Mouse (Mus musculus) right cerebral cortex, postnatal 36 days (tissue): Measurements from ENCODE around the gene Ugt1a6b.
"Not testable (repeated sequence)": the region's sequence is repeated elsewhere in the genome, so short reads cannot be mapped to it uniquely, and the experiment has no call there.

Experiments used
- DNase-seq, 2 experiments: peaks; one replicate each; pipeline ENCODE4 v3.0.0; 2022; ENCODE audit warnings: low spot score in 2 of 2, mixed read lengths in 1 of 2

The Ugt1a6b gene

DNA sequence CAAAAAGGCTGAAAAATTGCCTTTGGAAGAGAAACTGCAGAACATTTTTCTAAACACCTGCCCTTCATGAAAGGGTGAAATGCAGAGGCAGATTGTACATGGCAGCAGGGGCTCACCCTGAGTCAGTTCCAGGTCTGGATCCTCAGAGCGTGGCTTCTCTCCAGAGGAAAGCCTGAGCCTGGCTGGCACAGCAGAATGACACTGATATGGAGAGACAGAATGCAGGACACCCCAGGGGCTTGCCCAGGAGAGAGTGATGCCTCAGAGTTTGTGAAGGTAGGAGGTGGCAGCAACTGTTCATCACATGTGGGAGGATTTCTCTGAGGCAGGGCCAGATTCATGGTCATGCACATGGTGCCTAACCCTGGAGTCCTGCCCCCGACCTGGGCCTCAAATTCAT lies 96.9 kb downstream of the Ugt1a6b start:
- DNase-seq = no peak

DNA sequence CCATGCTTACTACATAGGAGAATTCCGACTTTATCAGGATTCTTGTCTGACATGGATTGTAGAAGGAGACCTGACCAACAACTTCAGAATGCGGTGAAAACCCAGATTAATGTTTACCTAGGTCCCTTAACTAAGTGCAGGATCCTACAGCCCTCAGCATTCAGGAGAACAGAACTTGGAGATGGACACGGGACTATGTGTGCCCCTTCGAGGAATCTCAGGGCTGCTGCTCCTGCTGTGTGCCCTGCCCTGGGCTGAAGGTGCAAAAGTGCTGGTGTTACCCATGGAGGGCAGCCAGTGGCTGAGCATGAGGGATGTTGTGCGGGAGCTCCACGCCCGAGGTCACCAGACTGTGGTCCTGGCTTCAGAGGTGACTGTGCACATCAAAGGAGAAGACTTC lies 97.4 kb downstream of the Ugt1a6b start, which contains the start of gene Ugt1a2:
TSS of gene Ugt1a2 (plus strand) at position 146 of the 400 bp plus-strand sequence.
- DNase-seq = no peak

DNA sequence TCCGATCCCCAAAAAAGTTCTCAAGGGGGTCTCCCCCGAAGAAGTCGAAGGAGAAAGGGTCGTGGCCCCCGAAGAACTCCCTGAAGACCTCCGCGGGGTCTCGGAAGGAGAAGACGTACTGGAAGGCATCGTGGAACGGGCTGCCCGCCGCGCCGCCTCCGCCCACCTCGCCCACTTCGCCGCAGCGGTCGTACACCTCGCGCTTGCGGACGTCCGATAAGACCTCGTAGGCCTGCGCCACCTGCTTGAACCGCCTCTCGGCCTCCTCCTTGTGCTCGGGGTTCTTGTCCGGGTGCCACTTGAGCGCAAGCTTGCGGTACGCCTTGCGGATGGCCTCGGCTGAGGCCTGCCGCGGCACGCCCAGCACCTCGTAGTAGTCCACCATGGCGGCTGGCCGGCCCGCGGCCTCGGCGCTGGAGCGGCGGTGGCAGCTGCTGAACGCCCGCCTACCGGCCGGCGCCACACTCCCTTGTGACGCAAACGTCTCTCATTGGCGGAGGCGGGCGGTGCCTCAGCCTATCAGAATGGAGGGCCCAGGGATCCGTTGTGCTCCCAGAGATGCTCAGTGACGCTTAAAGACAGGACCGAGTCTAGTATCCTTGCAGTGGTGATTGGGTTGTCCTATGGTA lies 102.4 kb downstream of the Ugt1a6b start, which contains the start of gene Dnajb3:
TSS of gene Dnajb3 (minus strand) at position 489 of the 629 bp plus-strand sequence.
- DNase-seq = peak; percentile 65 to 78

DNA sequence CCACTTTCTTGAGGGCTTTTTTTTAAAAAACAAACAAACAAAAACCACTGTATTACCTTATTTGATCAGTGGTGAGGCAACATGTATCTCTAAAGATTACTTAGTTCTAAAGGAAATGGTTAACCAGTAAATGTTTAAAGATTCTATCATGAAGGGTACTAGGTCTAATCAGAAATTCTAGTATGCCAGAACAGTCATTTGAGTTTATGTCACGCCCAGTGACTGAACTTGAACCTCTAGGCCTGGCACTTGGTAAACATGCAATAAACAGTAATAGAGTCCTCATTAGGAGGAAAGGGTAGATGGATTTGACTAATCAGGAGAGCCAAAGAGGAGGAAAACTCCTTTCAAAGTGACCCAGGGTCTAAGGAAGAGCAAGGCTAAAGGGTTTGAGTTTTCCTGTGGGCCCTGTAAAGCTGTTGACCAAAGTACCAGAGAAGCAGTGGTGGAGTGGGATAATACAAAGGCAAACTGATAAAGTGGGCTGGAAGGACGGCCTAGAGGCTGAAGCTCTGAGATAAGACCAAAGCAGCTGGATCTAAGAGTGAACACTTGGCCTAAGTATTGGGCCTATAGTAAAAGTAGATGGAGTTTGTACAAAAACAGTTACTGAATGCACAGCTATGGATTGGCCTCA lies 103.9 kb downstream of the Ugt1a6b start:
- no peak for DNase-seq

DNA sequence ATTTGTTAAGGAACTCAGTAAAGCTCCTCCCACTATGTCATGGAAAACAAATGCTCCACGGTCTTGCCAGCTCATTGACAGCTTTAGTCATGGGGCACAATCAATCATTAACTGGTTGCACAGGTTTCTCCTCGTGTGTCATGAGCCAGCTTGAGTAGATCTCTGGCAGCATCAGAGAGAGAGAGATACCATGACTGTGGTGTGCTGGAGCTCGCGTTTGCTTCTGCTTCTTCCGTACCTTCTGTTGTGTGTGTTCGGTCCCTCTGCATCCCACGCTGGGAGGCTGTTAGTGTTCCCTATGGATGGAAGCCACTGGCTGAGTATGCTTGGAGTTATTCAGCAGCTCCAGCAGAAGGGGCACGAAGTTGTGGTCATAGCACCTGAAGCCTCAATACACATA lies 108.8 kb downstream of the Ugt1a6b start, which contains the start of gene Ugt1a1:
TSS of gene Ugt1a1 (plus strand) at position 148 of the 400 bp plus-strand sequence.
- DNase-seq = no peak

DNA sequence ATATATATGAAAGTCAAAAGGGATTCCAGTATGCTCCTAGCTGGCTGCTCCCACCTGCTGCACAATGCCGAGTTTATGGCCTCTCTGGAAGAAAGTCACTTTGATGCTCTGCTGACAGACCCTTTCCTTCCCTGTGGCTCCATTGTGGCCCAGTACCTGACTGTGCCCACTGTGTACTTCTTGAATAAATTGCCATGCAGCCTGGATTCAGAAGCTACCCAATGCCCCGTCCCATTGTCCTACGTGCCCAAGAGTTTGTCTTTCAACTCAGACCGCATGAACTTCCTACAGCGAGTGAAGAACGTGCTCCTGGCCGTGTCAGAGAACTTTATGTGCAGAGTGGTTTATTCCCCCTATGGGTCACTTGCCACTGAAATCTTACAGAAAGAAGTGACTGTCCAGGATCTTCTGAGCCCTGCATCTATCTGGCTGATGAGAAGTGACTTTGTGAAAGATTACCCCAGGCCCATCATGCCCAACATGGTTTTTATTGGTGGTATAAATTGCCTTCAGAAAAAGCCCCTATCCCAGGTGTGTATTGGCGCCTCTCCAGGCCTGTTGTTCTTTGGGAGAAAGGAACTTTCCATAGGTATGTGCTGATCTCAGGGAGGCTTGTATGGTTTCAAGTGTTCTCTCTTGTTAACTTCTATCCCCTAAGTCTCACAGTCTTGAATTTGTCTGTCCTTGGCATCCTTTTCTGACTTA lies 109.4 kb downstream of the Ugt1a6b start:
- no peak for DNase-seq

DNA sequence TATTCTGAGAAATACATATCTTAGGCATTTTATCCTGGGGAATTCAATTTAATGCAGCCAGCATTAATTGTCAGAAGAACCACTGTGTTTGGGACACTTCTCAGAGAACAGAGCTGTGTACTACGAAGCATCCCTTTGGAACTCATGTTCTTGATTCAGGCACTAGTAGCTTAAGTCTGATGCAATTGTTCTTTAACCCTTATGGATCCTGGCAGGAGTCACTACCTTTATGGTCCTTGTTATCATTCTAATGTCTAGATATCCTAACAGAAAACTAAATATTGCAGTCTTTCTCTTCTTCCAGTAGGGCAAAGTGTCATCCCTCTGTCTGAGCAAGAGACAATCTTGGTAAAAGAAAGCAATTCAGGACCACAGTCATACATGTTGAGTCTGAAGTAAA lies 110.0 kb downstream of the Ugt1a6b start:
- DNase-seq = no peak

DNA sequence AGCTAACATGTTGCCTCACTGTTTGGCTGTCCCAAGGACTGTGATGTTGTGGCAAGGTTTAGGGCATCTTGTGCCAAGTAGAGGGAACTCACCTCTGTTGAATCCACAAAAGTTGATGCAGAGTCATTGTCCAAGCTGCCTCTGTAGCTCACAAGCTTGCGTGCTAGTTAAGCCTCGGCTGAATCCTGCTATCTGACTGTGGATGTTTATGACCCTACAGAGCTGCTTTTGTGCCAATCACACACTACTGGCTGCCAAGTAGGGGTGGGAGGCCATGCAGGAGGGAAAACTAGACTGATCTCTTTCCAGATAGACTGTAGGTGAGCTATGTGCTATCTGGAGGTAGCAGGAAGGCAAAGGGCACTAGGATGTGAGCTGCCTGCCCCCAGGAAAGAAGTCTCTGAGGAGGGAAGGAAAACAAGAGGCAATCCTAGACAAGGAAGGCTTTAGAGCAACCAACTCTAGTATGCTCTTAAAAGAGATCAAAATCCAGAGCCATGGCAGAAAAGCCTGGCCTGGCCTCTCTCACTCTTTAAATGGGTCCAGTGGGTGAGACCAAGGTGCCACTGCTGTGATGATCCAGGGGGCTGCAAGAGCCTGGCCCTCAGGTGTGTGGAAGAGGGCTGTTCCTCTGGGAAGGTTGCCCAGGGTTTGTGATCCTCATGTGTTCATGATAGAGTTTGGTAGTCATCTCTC lies 110.9 kb downstream of the Ugt1a6b start:
- no peak for DNase-seq

DNA sequence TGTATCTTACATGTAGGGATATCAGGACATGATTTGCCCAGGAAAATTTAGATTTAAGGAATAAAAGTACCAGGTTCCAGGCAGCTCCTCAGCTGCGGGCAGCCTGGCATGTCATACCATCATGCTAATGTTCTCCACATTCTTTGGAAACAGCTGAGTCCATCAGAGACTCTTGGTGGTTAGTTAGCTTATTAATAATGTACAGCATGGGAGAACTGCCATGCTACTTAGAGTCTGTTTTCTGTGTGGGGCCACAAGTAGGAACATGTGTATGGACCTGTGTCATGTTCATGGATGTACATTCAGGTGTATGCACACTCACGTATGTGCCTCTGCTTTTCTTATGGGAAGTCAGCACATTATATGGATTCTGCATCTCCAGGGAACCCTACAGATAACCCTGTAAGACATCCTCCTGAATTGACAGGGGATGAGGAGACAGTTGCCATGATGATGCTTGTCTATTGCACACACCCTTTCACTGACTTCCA lies 111.5 kb downstream of the Ugt1a6b start:
- no peak for DNase-seq

DNA sequence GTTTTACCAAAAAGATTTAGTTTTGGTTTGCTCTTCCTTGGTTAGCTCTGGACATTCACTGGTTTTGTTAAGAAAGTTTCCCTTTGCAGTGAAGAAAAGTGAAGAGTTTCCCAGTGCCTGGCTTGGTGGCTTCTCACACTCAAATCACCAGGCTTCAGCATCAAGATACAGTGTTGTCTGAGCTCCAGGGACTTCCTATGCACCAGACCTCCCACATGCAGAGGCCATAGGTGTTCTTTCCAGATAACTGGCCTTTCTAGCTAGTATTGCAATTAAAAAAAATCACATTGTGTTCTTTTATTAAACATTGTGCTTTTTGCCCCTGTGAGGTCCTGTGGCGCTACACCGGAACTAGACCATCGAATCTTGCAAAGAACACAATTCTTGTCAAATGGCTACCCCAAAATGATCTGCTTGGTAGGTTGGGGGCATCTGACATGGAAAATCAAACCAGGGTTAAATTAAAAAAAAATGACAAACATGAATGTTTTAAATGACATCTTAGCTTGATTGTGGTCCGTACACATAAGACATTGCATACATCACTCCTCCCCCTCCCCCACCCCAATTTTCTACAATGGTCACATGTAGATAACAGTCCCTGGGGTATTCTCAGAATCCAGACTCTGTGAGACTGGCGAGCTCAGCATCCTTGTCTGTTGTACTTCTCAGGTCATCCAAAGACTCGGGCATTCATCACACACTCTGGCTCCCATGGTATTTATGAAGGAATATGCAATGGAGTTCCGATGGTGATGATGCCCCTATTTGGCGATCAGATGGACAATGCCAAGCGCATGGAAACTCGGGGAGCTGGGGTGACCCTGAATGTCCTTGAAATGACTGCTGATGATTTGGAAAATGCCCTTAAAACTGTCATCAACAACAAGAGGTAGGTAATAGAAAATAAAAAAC lies 112.7 kb downstream of the Ugt1a6b start:
- DNase-seq = no peak

DNA sequence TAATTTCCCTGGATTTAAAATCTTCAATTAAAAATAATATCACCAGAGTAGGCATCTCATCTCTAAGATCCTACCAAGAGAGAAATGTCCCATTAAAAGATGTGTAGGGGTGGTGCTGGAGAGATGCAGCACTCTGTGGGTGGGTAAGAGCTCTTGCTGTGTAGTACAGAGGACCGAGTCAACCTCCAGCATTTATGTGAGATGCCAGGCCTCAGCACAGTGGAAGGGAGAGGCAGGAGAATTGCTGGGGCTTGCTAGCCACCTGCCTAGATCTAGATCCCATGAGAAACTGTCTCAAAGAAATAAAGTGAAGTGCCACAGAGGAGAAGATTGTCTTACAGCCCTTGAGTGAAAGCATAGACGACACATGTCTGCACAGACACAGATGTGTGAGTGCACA lies 113.5 kb downstream of the Ugt1a6b start:
- no peak for DNase-seq

DNA sequence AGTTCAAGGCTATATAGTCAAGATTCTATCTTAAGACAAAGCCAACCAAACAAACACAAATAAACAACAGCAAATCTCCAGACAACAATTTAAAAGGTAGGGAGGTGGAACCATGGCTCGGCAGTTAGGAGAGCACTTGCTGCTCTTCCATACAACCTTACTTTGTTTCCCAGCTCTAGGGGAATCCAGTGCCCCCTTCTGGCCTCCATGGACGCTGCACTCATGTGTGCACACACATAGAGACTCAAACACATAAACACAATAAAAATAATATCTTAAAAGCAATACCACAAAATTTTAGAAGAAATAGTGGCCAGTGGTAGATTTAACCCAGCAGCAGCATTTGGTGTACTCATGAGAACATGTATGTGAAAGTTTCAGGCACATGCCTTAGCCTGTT lies 114.1 kb downstream of the Ugt1a6b start:
- no peak for DNase-seq

DNA sequence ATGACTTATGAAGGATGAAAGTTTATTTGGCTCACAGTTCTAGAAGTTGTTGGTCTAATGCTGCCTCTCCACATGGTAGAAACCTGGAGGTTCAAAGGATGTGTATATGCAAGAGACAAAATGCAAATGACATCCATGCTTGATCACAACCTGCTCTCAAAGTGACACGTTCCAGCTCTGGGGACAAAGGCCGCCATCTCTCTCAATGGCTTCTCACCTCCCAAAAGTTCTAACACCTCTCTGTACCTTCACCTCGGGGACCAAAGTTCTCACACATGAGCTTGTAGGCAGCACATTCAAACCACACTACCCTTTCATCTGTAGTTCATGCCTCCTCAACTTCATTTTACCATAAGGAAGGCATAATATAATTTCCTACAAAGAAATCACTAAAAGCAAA lies 114.5 kb downstream of the Ugt1a6b start:
- no peak for DNase-seq

DNA sequence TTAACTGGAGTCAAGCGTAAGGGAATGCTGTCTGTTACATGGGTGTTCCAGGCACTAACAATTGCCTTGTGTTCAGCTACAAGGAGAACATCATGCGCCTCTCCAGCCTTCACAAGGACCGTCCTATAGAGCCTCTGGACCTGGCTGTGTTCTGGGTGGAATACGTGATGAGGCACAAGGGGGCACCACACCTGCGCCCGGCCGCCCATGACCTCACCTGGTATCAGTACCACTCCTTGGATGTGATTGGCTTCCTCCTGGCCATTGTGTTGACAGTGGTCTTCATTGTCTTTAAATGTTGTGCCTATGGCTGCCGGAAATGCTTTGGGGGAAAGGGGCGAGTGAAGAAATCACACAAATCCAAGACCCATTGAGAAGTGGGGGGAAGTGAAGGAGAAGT lies 115.0 kb downstream of the Ugt1a6b start:
- DNase-seq = no peak

DNA sequence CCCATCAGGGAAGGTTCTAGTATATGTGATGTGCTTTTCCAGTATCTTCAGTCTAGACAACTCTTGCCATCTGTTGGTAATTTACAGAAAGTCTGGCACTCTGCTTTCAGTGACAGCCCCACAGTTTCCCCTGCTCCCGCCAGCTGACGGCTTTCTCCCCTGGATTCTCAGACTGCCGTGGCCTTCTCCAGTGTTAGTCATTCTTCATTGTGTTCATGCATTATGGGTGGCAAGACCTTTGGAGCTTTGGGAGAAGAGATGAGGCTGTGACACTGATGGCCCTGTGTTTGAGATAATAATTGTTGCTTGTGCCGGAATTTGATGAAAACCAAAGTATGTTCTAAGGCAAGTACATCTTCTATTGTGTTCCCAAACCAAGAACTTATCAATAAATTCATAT lies 115.5 kb downstream of the Ugt1a6b start:
- no peak for DNase-seq

DNA sequence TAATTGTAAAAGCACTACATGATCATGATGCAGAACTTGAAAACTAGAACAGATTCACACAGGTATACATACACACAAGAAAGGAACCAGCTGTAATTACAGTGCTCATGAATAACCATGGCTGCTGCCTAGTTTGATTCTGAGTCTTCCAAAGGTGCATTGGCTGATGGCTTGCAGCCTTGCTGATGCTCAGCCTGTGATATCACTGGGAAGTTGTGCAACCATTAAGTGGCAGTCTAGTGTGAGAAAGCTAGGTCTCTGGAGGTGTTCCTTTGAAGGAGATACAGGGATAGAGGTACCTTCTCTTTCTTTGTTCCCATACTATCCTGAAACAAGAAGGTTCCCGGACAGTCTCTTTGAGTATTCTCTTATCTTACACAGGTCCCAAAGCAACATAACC lies 116.0 kb downstream of the Ugt1a6b start:
- DNase-seq = no peak

DNA sequence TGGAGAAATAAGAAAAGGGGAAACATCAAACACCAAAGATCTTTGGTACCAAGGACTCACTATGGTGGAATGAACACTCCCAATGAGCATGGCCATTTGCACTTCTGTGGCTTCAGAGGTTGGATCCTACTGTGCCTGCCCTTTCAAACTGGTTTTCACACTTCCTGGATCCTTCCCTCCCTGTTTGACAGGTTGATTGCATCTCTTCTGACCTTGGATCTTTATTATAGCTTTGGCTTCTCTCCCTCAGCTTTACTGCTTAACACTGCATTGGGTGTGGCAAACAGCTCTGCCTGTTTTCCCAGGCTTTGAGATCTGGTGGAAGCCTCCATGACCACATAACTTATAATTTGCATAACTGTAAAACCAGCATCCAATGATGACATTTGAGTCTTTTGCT lies 117.3 kb downstream of the Ugt1a6b start:
- DNase-seq = no peak

DNA sequence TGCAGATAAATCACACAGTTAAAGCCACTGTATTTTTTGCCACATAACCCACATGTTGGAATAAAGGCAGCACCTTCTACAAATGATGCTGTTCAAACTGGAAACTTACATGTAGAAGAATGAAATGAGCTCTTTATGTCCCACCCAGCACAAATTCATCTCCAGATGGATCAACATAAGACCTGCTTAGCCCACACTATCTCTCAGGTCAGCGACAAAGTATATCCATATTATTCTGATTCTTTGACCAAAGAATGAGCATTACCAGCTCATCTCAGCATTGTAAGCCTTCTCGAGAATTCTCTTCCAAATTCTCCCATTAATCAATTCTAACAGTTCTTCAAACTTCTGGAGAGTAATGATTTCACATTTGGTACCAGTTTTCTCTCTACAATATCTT lies 119.2 kb downstream of the Ugt1a6b start:
- DNase-seq = no peak

DNA sequence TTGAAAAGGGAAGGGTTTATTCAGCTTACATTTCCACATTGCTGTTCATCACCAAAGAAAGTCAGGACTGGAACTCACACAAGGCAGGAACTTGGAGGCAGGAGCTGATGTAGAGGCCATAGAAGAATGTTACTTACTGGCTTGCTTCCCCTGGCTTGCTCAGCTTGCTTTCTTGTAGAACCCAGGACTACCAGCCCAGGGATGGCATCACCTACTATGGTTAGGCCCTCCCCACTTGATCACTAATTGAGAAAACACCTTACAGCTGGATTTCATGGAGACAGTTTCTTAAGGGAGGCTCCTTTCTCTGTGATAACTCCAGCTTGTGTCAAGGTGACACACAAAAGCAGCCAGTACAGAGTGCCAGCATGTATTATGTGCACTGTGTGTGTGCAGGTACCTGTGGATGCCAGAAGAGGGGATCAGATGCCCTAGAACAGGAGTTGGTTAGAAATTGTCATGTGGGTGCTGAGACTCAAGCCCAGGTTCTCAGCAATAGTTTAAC lies 120.0 kb downstream of the Ugt1a6b start:
- not testable (repeated sequence) for DNase-seq

DNA sequence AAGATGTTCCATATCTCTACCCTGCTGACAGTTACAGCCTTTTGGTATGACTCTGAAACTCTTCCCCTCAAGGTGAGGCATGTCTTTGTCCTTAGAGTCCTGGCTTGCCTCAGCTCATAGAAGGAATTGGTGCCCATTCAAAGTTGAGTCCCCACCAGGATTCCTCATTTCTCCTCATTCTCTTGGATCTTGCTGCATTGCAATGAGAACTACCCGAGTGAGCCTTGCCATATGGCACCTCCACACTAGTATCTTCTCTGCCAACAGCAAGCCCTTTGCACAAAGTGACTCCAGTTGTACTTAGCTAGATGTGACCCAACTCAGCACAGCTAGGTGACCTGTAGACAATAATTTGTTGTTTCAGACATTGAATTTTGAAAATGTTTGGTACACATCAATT lies 120.5 kb downstream of the Ugt1a6b start:
- DNase-seq = no peak
